In the genomic region with DNA sequence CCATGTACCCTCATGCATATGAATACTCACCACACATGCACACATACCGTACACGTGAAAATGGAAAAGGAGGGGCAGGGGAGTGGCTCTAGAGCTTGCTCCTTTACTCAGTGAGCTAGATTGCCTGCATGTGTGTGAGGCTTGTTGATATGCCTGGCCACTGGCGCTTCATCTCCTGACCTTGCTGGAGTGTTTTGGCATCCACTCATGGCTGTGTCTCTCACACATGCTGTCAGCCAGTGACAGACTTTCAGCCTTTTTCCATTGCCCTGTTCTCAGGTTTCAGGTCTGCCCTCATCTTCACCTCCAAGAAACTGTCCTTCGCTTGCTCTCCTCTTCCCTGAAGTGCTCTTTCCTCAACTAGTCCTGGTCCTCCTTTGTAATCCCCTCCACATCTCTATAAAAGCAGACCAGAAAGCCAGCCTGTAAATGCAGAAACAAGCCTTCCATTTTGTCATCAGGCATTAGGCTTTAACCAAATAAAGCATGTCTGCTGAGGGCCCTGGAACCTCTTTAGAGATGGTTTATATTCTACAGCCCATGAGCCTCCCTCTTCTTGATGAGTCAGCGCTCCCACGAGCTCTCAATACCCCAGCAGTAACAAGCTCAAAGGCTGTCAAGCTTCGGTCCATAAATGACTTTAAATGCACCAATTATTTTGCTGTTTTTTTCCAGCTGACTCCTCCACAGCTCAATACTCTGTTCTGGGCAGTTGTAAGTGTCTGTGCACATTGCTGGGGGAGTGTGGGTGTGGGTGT, we compare ENCODE assay signal across 12 mouse cellular contexts. TPM values are rescaled to one million over a fixed set of nuclear protein-coding genes. Genes with fewer than 3 reads are reported as not detected.
DNase-seq lines count a peak whose midpoint lies in the region; ATAC-seq and TF ChIP-seq lines count a peak whose summit lies in the region.
"Had no signal": no experiment of that assay in that cellular context is flagged by ENCODE, and none has a peak within 500 bp of the region (broad histone marks: within the 10 kb centered on the region; RNA-seq: fewer than 3 reads in every experiment).

No protein-coding gene starts in this region.

- no peak overlapping the region for H3K4me2 ChIP-seq in limb, embryonic 14.5 days (replicated peaks; ENCODE audit: low read depth, low read length, severe bottlenecking)

- H3K27me3 ChIP-seq in limb, embryonic 14.5 days (ENCODE audit: control insufficient read depth, insufficient read depth, low read length): no peaks in the 10 kb centered on the region

- H3K4me1 ChIP-seq in limb, embryonic 14.5 days (ENCODE audit: control insufficient read depth, insufficient read depth, low read length): peaks cover 34% of the 10 kb centered on the region

- no peak for ATAC-seq in cerebellum, adult (ENCODE audit: insufficient number of reproducible peaks, low FRiP score, low TSS enrichment)
- no peak for ATAC-seq in limb, embryonic 14.5 days (ENCODE audit: low FRiP score, low read depth)

- H3K9ac ChIP-seq in limb, embryonic 14.5 days (ENCODE audit: low read depth, low read length, severe bottlenecking): no peak overlapping the region
- H3K9ac ChIP-seq: liver, embryonic 14.5 days had no signal

- DNase-seq in cerebellum, postnatal 14 days: peak; percentile 46
- DNase-seq in MN1 (ENCODE audit: low spot score): peak; percentile 18
- peak; percentile 57 to 73 for DNase-seq in heart, adult 18-20 months
- DNase-seq in limb, embryonic 14.5 days (ENCODE audit: low spot score): peak; percentile 11
- DNase-seq in thymus, postnatal 25 days: no peak
- DNase-seq in layer of hippocampus, postnatal 10 days (ENCODE audit: low spot score in 2 of 2): no peak
- DNase-seq in kidney, postnatal 10 days: no peak
- DNase-seq: B cell, adult 2 months; gastrocnemius, postnatal 36 days; right cerebral cortex, postnatal 14 days had no signal

- no peak overlapping the region for H3K27ac ChIP-seq in limb, embryonic 14.5 days (replicated peaks; ENCODE audit: low read depth, low read length)
- H3K27ac ChIP-seq: liver, embryonic 14.5 days had no signal

- no peak overlapping the region for H3K4me3 ChIP-seq in limb, embryonic 14.5 days (replicated peaks; ENCODE audit: low read length)

- H3K9me3 ChIP-seq in limb, embryonic 14.5 days (ENCODE audit: control insufficient read depth, low read length): no peaks in the 10 kb centered on the region

- WGBS in limb, embryonic 14.5 days: 38% methylated on average over 7 of the region's 7 CpGs

- no peak for TF ChIP-seq POLR2A in limb, embryonic 14.5 days (IDR thresholded peaks at IDR 0.05; ENCODE audit: borderline replicate concordance, extremely low read depth, insufficient read depth, insufficient read length)

- no peaks in the 10 kb centered on the region for H3K36me3 ChIP-seq in limb, embryonic 14.5 days (ENCODE audit: control insufficient read depth, insufficient read depth, low read length)

RNA-seq across cellular contexts. Expression of gene Neo1, which starts 35.2 kb away (rescaled TPM):
- 10 to 100 TPM; 47.4 to 51.6 TPM for total RNA-seq in heart, adult 18-20 months (2021)
- polyA plus RNA-seq in limb, embryonic 14.5 days (2012; rRNA removed): 83.5 and 95.9 TPM in 2 replicates
- polyA plus RNA-seq in limb, embryonic 14.5 days (2014; fragmentation: Nextera tagmentation; extraction: Ambion mirVana): 57.1 and 63.9 TPM in 2 replicates
- total RNA-seq in layer of hippocampus, postnatal 10 days (2021): 100 to 1,000 TPM; 163 to 169 TPM

Comparison
In these comparisons a context has a peak if more than half of its experiments do, and no peak if none do; other contexts are left out.
1. DNase-seq: peak in cerebellum, postnatal 14 days (2 of 2), MN1 (single experiment), heart, adult 18-20 months (2 of 2) and limb, embryonic 14.5 days (single experiment); none in thymus, postnatal 25 days (single experiment), layer of hippocampus, postnatal 10 days (0 of 2) and kidney, postnatal 10 days (single experiment).